Mouse (Mus musculus) brain, embryonic 14.5 days (tissue): ENCODE results near the gene Gpx2. TPM values are rescaled to one million over a fixed set of nuclear protein-coding genes. Genes with fewer than 3 reads are reported as not detected.

Experiments
- DNase-seq: peaks from one replicate; pipeline ENCODE4 v3.0.0-alpha.2; 2011; ENCODE audit warnings: low read depth
- CTCF ChIP-seq: fragments of 200-500 bp; IDR thresholded peaks from 2 replicates; pipeline ENCODE4 v1.5.1; 2012; ENCODE audit warnings: inconsistent platforms, mild to moderate bottlenecking, moderate library complexity, borderline replicate concordance; ENCODE audit not compliant: insufficient read depth, insufficient read length; ENCODE audit errors: extremely low read depth
- POLR2A ChIP-seq: fragments of 200-500 bp; IDR thresholded peaks from 2 replicates; pipeline ENCODE4 v1.6.1; 2012; ENCODE audit warnings: mild to moderate bottlenecking, inconsistent platforms, borderline replicate concordance; ENCODE audit not compliant: poor library complexity, insufficient read depth, insufficient read length, severe bottlenecking; ENCODE audit errors: extremely low read depth
- polyA plus RNA-seq: library from polyadenylated mRNA; depleted of rRNA; stranded (reverse); fragments of >200 nt; gene quantifications from 2 replicates; pipeline ENCODE4 v1.2.3, GENCODE M21; 2012

Gene Gpx2
- polyA plus RNA-seq, 1 experiment = 0.22 TPM

DNA sequence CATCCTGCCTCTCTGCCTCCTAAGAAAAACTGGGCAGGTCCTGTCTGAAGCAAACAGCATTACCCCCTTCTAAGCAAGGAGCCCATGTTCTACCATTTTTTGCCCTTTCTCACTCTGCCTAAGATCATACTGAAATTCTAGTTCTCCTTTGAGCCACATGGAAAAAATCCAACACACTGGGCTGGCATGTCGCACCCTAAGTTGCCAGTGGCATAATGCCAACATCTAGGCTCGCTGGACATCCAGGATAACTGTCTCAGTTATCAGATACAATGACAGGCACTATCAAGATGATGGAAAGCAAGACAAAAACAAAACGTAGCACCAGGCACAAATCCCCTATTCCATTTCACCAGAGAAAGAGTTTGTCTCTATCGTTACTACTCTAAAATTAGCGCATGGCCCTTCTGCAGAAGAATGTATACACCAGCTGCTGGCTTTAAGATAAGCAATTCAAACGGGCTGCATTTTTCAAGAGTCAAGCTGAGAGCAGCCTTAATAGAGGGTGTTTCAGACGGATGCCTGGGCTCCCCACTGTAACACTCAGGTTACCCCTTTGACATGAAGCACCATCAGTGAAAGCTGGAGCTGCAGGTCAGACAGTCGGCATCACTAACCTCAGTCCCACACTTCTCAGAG is 4.8 kb downstream of the Gpx2 start:
- DNase-seq = peak; percentile 21
- TF ChIP-seq CTCF = no peak
- no peak for TF ChIP-seq POLR2A

DNA sequence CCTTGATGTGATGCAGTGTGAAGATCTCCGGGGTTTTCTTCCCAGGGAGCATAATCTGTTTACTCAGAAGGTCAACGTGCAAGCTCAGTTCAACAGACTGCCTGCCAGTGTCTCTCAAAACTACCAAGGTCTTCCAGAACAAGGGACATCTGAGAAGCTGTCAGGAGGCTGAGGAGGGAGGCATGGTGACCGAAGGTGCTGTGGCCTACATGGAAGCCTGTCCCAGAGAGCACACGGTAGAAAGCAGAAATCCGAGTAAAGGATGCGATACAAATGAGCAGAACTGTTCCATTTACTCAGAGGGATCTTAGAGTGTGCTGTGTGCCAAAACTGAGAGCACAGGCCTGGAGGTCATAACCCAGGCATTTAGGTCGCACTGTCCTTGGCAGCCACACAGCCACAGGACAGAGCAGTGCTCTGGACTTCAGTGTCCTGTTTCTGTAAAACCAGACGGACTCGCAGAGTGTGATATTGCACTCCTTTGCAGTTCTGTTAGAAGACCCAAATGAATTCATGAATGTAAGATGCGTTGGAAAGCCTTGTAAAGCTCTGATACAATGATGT is 11.2 kb downstream of the Gpx2 start:
- TF ChIP-seq CTCF = no peak
- no peak for TF ChIP-seq POLR2A
- peak; percentile 9 for DNase-seq

DNA sequence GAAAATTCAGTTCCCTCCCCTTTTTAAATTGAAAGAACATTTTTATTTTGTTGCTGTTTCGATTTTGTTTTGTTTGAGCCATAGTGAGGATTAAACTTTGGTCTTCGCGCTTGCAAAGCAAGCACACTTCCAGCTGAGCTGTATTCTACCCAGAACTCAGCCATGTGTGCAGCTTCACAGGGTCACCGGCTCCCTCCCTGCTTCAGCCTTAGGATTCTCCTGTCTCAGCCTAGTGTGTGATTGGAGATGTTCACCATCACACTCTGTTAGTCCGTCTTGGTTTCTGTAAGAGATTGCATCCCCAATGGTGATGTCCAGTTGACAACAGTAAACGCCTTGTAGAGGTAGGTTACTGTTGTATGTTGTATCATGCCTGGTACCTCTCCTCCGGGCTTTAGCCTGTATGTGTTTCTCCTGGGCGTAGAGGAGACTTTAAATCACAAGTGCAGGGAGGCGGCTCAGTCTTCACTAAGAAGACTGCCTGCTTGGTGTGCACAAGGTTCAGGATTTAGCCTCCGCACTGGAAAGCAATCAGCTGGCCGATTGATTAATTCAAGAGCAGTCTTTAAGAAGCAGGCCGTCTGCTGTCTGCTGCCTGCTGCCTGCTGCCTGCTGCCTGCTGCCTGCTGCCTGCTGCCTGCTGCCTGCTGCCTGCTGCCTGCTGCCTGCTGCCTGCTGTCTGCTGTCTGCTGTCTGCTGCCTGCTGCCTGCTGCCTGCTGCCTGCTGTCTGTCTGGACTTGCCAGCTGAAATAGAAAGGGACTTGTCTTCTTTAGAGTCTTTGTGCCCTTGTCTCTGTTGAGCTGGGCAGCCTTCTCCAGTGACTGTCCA is 14.5 kb downstream of the Gpx2 start:
- peak; percentile 85 for DNase-seq
- TF ChIP-seq POLR2A = no peak
- TF ChIP-seq CTCF = no peak

DNA sequence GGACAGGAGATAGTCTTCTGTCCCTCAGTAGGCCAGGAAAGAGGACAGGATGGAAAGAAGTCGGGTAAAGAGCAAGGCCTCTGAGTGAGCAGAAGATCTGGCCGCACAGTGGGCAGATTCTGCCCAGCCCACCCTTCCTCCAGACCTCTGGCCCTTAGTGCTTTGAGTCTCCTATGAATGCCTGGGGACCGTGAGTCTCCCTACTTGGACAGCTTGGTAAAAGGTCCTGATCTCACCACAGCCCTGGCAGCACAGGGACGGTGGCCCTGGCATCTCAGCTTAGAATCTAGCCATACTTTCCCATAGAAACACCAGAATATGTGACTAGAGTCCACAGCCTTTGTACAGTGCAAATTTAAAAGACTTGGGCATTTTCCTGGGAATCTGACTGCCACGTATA is 15.4 kb downstream of the Gpx2 start:
- DNase-seq = no peak
- no peak for TF ChIP-seq POLR2A

DNA sequence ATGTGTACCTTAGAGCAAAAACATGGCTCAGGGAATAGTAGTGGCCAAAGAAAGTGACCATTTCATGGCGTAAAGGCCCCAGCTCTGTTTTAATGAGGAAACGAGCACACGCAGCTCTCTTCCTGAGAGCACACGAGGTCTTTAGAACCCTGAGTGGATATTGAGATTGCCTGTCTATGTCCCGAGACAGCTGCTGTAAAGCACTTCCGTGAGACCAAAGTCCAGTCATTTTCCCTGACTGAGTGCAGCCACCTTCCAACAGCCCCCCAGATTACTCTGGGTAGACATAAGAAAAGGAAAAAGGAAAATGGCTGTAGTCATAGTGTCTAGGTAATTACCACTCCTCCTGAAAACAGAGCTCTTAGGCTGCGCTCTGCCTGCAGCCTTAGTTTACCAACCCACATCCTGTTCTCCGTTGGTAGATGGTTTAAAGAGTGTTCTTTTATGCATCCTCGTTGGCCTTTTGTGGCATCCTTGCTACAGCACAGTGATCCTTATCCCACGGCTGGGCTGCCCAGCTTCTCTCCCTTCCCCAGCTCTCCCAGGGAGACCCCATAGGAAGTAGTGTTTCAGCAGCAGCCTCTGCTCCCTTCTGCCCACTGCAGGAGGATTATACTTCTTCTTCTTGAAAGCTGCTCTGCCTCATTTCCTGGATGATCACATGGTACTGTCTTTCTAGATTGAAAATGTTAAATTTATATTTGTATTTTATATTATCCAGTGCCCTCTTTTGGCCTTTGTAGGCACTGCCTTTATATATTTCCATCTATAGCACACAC is 16.9 kb downstream of the Gpx2 start:
- DNase-seq = no peak
- TF ChIP-seq POLR2A = no peak
- no peak for TF ChIP-seq CTCF

DNA sequence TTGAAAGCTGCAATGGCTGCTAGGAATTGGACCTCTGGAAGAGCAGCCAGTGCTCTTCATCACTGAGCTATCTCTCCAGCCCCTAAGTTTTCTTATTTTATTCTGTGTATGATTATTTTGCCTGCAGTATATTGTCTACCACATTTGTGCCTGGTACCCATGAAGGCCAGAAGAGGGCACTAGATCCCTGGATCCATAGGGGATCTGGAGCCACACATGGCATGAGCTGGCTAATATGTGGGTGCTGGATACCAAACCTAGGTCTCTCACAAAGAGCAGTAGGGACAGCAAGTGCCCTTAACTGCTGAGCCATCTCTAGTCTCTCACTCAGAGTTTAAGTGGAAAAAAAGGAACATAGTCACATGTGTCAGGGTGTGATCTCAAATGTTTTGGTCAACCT is 17.5 kb downstream of the Gpx2 start:
- TF ChIP-seq CTCF (no peak; the same call in 1 of the 2 replicates), POLR2A (no peak)
- no peak for DNase-seq

DNA sequence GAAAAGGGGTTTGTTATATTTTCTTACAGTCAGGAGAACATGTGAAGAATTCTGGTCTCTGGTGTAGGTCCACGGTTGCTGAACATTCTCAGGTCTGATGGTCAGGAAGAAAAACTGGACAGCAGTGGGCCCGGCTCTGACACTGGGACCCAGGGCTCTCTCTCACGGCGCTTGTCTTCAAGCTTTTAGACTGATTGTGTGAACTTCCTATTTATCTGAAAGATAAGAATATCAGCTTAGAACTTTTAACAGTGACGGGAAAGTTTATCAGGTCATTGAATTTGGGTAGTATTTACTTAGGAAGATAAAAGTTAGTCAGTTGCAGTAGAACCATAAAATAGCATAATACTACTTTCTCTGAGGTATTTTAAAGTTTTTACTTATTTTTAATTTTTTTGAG is 18.5 kb downstream of the Gpx2 start:
- no peak for TF ChIP-seq POLR2A
- no peak for TF ChIP-seq CTCF

DNA sequence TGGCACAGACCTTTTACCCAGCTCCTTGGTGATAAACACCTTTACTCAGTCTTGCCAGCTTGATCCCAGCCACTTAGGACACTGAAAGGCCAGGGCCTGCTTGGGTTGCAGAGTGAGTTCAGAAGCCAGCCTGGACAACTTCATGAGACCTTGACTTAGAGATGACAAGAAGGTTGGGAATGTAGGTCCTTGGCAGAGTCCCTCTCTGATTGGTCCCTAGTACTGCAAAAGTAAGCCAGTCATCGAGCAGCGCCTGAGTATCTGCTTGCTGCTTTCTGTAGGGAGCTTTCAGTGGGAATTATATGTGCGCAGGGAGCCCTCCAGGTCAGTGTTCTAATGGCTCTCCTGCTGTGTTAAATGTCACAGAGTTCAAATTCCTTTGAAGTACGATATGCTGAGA is 20.2 kb downstream of the Gpx2 start:
- TF ChIP-seq POLR2A (no peak), CTCF (no peak)
- no peak for DNase-seq

More for the DNA sequence above, 18.5 kb downstream of the Gpx2 start:
- DNase-seq = no peak

DNA sequence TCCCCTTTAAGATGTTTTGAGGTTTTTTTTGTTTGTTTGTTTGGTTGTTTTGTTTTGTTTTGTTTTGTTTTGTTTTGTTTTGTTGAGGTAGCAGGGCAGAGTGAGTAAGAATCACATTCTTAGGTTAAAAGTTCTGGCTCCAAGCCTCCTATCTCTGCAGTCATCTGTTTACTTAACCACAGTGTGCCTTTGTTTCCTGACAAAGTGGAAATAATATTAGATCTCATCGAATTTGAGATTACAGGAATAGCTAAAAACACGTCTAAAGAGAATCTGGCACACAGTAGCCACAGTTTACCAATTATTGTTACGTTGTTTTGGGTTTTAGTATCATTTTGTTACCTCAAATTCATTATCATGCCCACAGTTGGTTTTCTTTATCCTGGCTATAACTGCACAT is 20.7 kb downstream of the Gpx2 start:
- no peak for DNase-seq
- TF ChIP-seq CTCF (no peak), POLR2A (no peak)

DNA sequence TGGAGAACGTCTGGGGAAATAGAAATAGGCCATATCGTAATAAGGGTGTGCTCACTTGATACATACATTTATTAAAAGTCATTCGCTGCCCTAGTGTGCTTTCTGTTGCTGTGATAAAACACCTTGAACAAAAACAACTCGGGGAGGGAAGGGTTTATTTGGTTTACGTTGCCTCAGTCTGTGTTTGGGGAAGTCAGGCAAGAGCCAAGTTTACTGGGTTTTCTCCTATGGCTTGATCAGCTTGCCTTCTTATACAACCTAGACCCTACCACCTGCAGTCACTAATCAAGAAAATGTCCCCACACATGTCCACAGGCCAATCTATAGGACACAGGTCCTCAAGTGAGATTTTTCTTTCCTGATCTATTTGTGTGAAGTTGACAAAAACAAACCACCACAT is 23.8 kb downstream of the Gpx2 start:
- TF ChIP-seq POLR2A = no peak
- no peak for TF ChIP-seq CTCF
- DNase-seq = no peak

DNA sequence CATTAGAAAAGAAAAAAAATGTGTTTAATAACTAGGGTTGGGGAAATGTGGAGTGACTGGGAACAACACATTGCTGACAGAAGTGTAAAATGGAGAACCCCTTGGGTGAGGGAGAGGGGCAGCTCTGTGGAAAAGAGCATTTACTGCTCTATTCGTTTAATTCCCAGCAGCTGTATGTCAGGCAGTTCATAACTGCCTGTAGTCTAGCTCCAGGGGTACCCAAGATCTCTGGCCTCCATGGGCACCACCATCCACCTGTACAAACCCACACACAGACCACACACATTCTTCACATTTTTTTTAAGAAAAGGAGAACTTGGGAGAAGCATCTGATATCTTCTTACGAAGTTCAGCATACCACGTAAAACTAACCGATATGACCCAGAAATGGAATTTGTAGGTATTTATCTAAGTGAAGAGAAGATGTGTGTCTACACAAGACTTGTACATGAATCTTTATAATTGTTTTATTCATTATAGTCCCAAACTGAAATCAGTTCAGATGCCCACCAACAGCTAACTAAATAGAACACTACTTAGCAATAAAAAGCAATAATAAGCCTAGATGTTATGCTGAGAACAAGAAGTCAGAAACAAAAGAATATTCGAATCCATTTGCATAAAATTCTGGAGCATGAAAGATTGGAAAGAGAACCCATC is 24.4 kb downstream of the Gpx2 start:
- TF ChIP-seq POLR2A = no peak
- no peak for TF ChIP-seq CTCF
- no peak for DNase-seq

DNA sequence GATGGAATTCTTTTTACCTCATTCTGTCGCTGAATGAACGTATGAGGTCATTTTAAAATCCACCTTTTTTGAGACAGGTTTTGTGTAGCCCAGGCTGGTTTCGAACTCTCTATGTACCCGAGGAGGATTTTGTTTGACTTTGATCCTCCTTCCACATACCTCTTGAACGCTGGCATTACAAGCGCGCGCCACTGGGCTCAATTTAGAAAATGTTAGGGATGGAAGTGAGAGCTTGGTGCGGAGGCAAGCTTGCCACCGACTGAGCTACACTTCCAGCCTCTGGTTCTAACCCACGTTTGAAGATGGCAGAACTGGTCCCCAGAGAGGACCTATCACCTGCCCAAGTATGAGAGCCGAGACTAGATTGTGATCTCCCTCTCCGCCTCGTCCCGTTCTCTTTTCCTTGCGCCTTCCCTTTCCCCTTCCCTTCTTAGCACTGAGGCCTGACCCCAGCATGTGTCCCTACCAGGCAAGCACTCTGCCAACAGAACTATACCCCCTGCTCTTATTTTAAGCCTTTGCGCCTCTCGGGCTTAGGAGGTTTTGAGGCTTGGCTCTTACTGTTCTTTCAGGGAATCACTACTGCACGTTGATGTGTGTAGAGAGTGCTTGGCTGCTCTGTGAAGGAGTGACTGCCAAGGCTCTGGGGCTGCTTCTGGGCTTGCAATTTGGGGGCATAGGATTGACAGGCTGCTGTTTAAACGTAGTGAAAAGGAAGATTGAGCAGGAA is 29.3 kb downstream of the Gpx2 start:
- DNase-seq = peak; percentile 15
- TF ChIP-seq POLR2A (no peak), CTCF (no peak)
